8 mouse cellular contexts compared by ENCODE assay signal in genomic region chr8:120492193-120492880, GRCm38 (mm10).
DNase-seq lines count a peak whose midpoint lies in the region; ATAC-seq and TF ChIP-seq lines count a peak whose summit lies in the region.

No protein-coding gene starts in this region.

- H3K27me3 ChIP-seq in forebrain, postnatal 0 days (ENCODE audit: insufficient read depth, low read length) = no peaks in the 10 kb centered on the region
- no peaks in the 10 kb centered on the region; the same call in 1 of the 2 replicates for H3K27me3 ChIP-seq in limb, embryonic 11.5 days (ENCODE audit: control insufficient read depth, insufficient read depth, low read length)

- no peaks in the 10 kb centered on the region for H3K9me3 ChIP-seq in forebrain, postnatal 0 days (ENCODE audit: low read length)
- H3K9me3 ChIP-seq in limb, embryonic 11.5 days (ENCODE audit: control insufficient read depth, low read length) = no peaks in the 10 kb centered on the region

- H3K36me3 ChIP-seq in forebrain, postnatal 0 days (ENCODE audit: insufficient read depth) = no peaks in the 10 kb centered on the region
- no peaks in the 10 kb centered on the region for H3K36me3 ChIP-seq in limb, embryonic 11.5 days (ENCODE audit: control insufficient read depth, insufficient read depth, low read length)

- H3K4me3 ChIP-seq in layer of hippocampus, adult 2 months = peak overlapping the region; percentile 67
- H3K4me3 ChIP-seq in forebrain, postnatal 0 days (ENCODE audit: low read depth, low read length) = peak overlapping the region; percentile 85
- H3K4me3 ChIP-seq in limb, embryonic 11.5 days (ENCODE audit: low read depth, low read length) = no peak overlapping the region
- H3K4me3 ChIP-seq in olfactory bulb, adult 2 months (ENCODE audit: insufficient read depth, low read depth, low read length) = peak overlapping the region; percentile 7; the same call in 1 of the 2 replicates

- TF ChIP-seq POLR2A in olfactory bulb, adult 2 months (IDR thresholded peaks at IDR 0.05; ENCODE audit: insufficient read depth, low read depth, low read length) = no peak

- peak overlapping the region; percentile 28; the same call in 1 of the 2 replicates for H3K9ac ChIP-seq in forebrain, postnatal 0 days
- H3K9ac ChIP-seq in limb, embryonic 11.5 days (ENCODE audit: low read length) = no peak overlapping the region

- H3K4me1 ChIP-seq in forebrain, postnatal 0 days (ENCODE audit: insufficient read depth) = peaks cover 36% of the 10 kb centered on the region
- peaks cover 70% of the 10 kb centered on the region for H3K4me1 ChIP-seq in limb, embryonic 11.5 days (ENCODE audit: control insufficient read depth, insufficient read depth, low read length)
- peaks cover 67% of the 10 kb centered on the region for H3K4me1 ChIP-seq in olfactory bulb, adult 2 months (ENCODE audit: control insufficient read depth, insufficient read depth, low read length)

- ATAC-seq in forebrain, postnatal 0 days = no peak
- no peak for ATAC-seq in limb, embryonic 11.5 days (ENCODE audit: insufficient number of reproducible peaks, low FRiP score, low TSS enrichment, low read depth)

- 45% methylated on average over 14 of the region's 14 CpGs for WGBS in forebrain, postnatal 0 days
- WGBS in limb, embryonic 11.5 days = 9% methylated on average over 14 of the region's 14 CpGs
- WGBS in olfactory bulb, adult 2 months = 49% methylated on average over 14 of the region's 14 CpGs

- H3K4me2 ChIP-seq in forebrain, postnatal 0 days (ENCODE audit: low read depth) = peak overlapping the region; percentile 91
- 0 out of 2 replicates have a peak overlapping the region, but pooled peaks have one; percentile 18 for H3K4me2 ChIP-seq in limb, embryonic 11.5 days (ENCODE audit: low read depth, severe bottlenecking)

- DNase-seq in layer of hippocampus, adult 2 months (ENCODE audit: low spot score in 2 of 2) = no peak
- DNase-seq in layer of hippocampus, postnatal 14 days (ENCODE audit: low spot score in 2 of 2) = no peak
- no peak for DNase-seq in forebrain, postnatal 0 days
- DNase-seq in limb, embryonic 11.5 days (ENCODE audit: low spot score) = peak; percentile 57
- no peak for DNase-seq in gastrocnemius, postnatal 25 days
- no peak for DNase-seq in layer of hippocampus, adult 9-11 months
- no peak for DNase-seq in B cell, adult 2 months

- no peak for TF ChIP-seq CTCF in layer of hippocampus, adult 2 months (conservative IDR thresholded peaks at IDR 0.05)
- no peak for TF ChIP-seq CTCF in forebrain, postnatal 0 days (IDR thresholded peaks at IDR 0.05; ENCODE audit: low read depth)
- no peak for TF ChIP-seq CTCF in olfactory bulb, adult 2 months (IDR thresholded peaks at IDR 0.05; ENCODE audit: insufficient read depth, low read depth, low read length)

- peak overlapping the region; percentile 19; the same call in 1 of the 2 replicates for H3K27ac ChIP-seq in layer of hippocampus, adult 2 months
- H3K27ac ChIP-seq in forebrain, postnatal 0 days (ENCODE audit: low read depth, low read length) = no peak overlapping the region
- H3K27ac ChIP-seq in limb, embryonic 11.5 days (replicated peaks; ENCODE audit: low read depth, low read length) = no peak overlapping the region
- no peak overlapping the region for H3K27ac ChIP-seq in olfactory bulb, adult 2 months (ENCODE audit: insufficient read depth, low read depth, low read length)
